Comparison of ENCODE assay signal across 8 mouse cellular contexts in the genomic region with DNA sequence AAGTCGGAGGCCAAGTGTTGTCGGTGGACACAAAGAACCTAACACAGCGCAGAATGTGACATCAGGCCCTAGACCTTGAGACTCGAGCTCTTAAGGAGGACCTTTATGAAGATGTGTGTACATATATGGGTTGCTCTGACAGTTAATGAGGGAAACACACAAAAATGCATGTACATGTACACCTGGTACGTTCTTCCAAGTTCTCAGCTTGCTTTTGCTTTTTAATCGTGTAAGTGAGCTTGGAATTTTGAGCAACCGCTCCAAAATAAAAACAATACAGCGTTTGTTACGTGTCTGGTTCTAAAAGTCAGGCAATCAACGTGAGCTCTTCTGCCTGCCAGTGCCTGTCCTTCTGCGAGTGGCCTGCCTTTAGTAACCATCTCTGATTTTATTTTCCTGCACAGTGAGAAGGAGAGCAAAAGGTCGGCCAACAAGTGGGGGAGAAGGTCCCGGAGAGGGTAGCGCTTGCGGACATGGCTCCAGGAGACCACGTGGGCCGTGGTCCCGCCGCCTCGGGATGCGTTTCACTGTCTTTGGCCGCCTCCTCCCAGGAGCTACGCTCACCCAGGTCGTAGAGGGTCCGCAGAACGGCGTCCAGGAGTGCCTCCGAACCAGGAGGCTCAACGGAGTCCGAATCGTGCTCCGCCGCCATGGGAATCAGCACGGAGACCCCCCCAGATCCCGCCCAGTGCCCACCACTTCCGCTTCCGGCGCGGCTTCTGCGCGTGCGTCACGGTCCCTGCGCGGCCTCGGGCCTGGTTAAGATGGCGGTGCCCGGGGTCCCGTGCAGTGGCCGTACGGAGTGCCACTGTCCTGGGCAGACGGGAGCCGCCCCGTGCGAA. TPM values are rescaled to one million over a fixed set of nuclear protein-coding genes. Genes with fewer than 3 reads are reported as not detected.
DNase-seq lines count a peak whose midpoint lies in the region; ATAC-seq and TF ChIP-seq lines count a peak whose summit lies in the region.

A gene (plus strand): TSS at position 713 of the 842 bp plus-strand sequence.
A gene (minus strand): TSS at position 800 of the 842 bp plus-strand sequence.

- peak within 1 kb of the TSS; percentile 99 for H3K4me3 ChIP-seq in G1E (ENCODE audit: low read depth, low read length)
- peak within 1 kb of the TSS; percentile 96 for H3K4me3 ChIP-seq in forebrain, postnatal 0 days (ENCODE audit: low read depth, low read length)
- H3K4me3 ChIP-seq in lung, embryonic 15.5 days = peak within 1 kb of the TSS; percentile 75

- DNase-seq in G1E (ENCODE audit: low spot score) = peak; percentile 97
- peak; percentile 87 to 95 for DNase-seq in cerebellum, adult 18-20 months
- DNase-seq in forebrain, postnatal 0 days = peak; percentile 96
- DNase-seq in heart, postnatal 4 days = peak; percentile 97
- DNase-seq in layer of hippocampus, adult 8-10 months (ENCODE audit: low spot score in 2 of 2) = peak; percentile 82 to 90
- DNase-seq in ovary, adult 18-20 months (ENCODE audit: low spot score) = peak; percentile 87
- peak; percentile 91 for DNase-seq in thymus, postnatal 0 days (ENCODE audit: low spot score)

- H3K36me3 ChIP-seq in G1E (replicated peaks) = peaks cover 64% of the 10 kb centered on the region
- peaks cover 17% of the 10 kb centered on the region; the same call in 1 of the 2 replicates for H3K36me3 ChIP-seq in forebrain, postnatal 0 days (ENCODE audit: insufficient read depth)
- H3K36me3 ChIP-seq in lung, embryonic 15.5 days = peaks cover 28% of the 10 kb centered on the region

- H3K9ac ChIP-seq in forebrain, postnatal 0 days = peak within 1 kb of the TSS; percentile 85
- peak within 1 kb of the TSS; percentile 90 for H3K9ac ChIP-seq in lung, embryonic 15.5 days

- peaks cover 61% of the 10 kb centered on the region for H3K4me1 ChIP-seq in G1E (ENCODE audit: insufficient read depth, low read depth, low read length)
- H3K4me1 ChIP-seq in forebrain, postnatal 0 days (ENCODE audit: insufficient read depth) = peaks cover 6% of the 10 kb centered on the region; the same call in 1 of the 2 replicates
- peaks cover 22% of the 10 kb centered on the region for H3K4me1 ChIP-seq in lung, embryonic 15.5 days

- WGBS in forebrain, postnatal 0 days = 1% methylated on average over 55 of the region's 55 CpGs
- WGBS in lung, embryonic 15.5 days = under 1% methylated on average over 54 of the region's 55 CpGs

- H3K27me3 ChIP-seq in G1E (ENCODE audit: insufficient read depth, low read length) = no peaks in the 10 kb centered on the region
- H3K27me3 ChIP-seq in forebrain, postnatal 0 days (ENCODE audit: insufficient read depth, low read length) = no peaks in the 10 kb centered on the region
- H3K27me3 ChIP-seq in lung, embryonic 15.5 days = no peaks in the 10 kb centered on the region

- peak within 1 kb of the TSS; percentile 91 for H3K27ac ChIP-seq in forebrain, postnatal 0 days (ENCODE audit: low read depth, low read length)
- H3K27ac ChIP-seq in lung, embryonic 15.5 days = peak within 1 kb of the TSS; percentile 93

- TF ChIP-seq CTCF in G1E (IDR thresholded peaks at IDR 0.05; ENCODE audit: low read depth, low read length) = no peak
- no peak for TF ChIP-seq CTCF in forebrain, postnatal 0 days (IDR thresholded peaks at IDR 0.05; ENCODE audit: low read depth)

- H3K4me2 ChIP-seq in forebrain, postnatal 0 days (ENCODE audit: low read depth) = peak within 1 kb of the TSS; percentile 77
- H3K4me2 ChIP-seq in lung, embryonic 15.5 days = peak within 1 kb of the TSS; percentile 61

- ATAC-seq in G1E (ENCODE audit: extremely low read depth, insufficient number of reproducible peaks, low FRiP score, poor library complexity, severe bottlenecking) = peak; percentile 43
- peak; percentile 99 for ATAC-seq in forebrain, postnatal 0 days
- peak; percentile 96 for ATAC-seq in lung, embryonic 15.5 days (ENCODE audit: borderline replicate concordance, extremely low read depth, low FRiP score, low TSS enrichment)

- no peaks in the 10 kb centered on the region for H3K9me3 ChIP-seq in G1E (replicated peaks)
- H3K9me3 ChIP-seq in forebrain, postnatal 0 days (ENCODE audit: low read length) = no peaks in the 10 kb centered on the region
- no peaks in the 10 kb centered on the region for H3K9me3 ChIP-seq in lung, embryonic 15.5 days

RNA-seq across cellular contexts. Expression of the first gene that starts in this region (rescaled TPM):
- total RNA-seq in G1E (2014; fragmentation: Nextera tagmentation) (125 and 146 TPM in 2 replicates), G1E (2017) (129 and 131 TPM in 2 replicates)
- 80.5 and 128 TPM in 2 replicates for polyA plus RNA-seq in G1E (2012)
- total RNA-seq in forebrain, postnatal 0 days (2014; rRNA removed) = 51.8 and 52.9 TPM in 2 replicates
- 42.7 and 51.7 TPM in 2 replicates for polyA plus RNA-seq in forebrain, postnatal 0 days (2015; fragmentation: Nextera tagmentation; extraction: Ambion mirVana)
- total RNA-seq in heart, postnatal 4 days (2021) = 100 to 1,000 TPM; 112 to 115 TPM
- 10 to 100 TPM; 55.9 to 63.9 (median 62.1) TPM for total RNA-seq in layer of hippocampus, adult 8-10 months (2022)
- polyA plus RNA-seq in lung, embryonic 15.5 days (2015; fragmentation: Nextera tagmentation; extraction: Ambion mirVana) = 93.6 and 99.0 TPM in 2 replicates
- polyA plus RNA-seq in thymus, postnatal 0 days (2015; fragmentation: Nextera tagmentation; extraction: Ambion mirVana) = 78.2 and 78.9 TPM in 2 replicates

RNA-seq across cellular contexts. Expression of the second gene that starts in this region (rescaled TPM):
- 49.3 and 61.9 TPM in 2 replicates for total RNA-seq in G1E (2014; fragmentation: Nextera tagmentation)
- 73.7 and 74.1 TPM in 2 replicates for total RNA-seq in G1E (2017)
- 41.9 and 52.6 TPM in 2 replicates for polyA plus RNA-seq in G1E (2012)
- total RNA-seq in forebrain, postnatal 0 days (2014; rRNA removed) = 25.2 and 33.8 TPM in 2 replicates
- polyA plus RNA-seq in forebrain, postnatal 0 days (2015; fragmentation: Nextera tagmentation; extraction: Ambion mirVana) = 19.9 and 23.4 TPM in 2 replicates
- total RNA-seq in heart, postnatal 4 days (2021) = 10 to 100 TPM; 44.0 to 46.1 TPM
- total RNA-seq in layer of hippocampus, adult 8-10 months (2022) = 10 to 100 TPM; 18.2 to 23.4 (median 21.0) TPM
- polyA plus RNA-seq in lung, embryonic 15.5 days (2015; fragmentation: Nextera tagmentation; extraction: Ambion mirVana) = 42.0 and 43.9 TPM in 2 replicates
- polyA plus RNA-seq in thymus, postnatal 0 days (2015; fragmentation: Nextera tagmentation; extraction: Ambion mirVana) = 39.1 and 42.3 TPM in 2 replicates

Comparison
In these comparisons a context has a peak if more than half of its experiments do, and no peak if none do; other contexts are left out.
1. Peak in every context shown above with its lines: DNase-seq, ATAC-seq, H3K4me3 ChIP-seq and H3K27ac ChIP-seq.
2. ATAC-seq: peak in every context shown above with its lines; median percentile 99 in forebrain, postnatal 0 days; 96 in lung, embryonic 15.5 days; 43 in G1E.